Mouse (Mus musculus) gastrocnemius, postnatal 36 days (tissue): ENCODE measurements around the gene Rsph4a. TPM values are rescaled to one million over a fixed set of nuclear protein-coding genes. Genes with fewer than 3 reads are reported as not detected.
"Not testable (repeated sequence)": the region's sequence is repeated elsewhere in the genome, so short reads cannot be mapped to it uniquely, and the experiment has no call there.

Experiments used
- DNase-seq, 2 experiments: peaks; one replicate each; pipeline ENCODE4 v3.0.0; 2022
- intact Hi-C: fragments of 180-260 bp; cut with DNase I; formaldehyde crosslinking; loops from one replicate; pipeline ENCODE4 v1.15.1; 2025
- long read RNA-seq, 2 experiments: library from polyadenylated mRNA; stranded (forward); transcript quantifications; one replicate each; pipeline ENCODE4 v2.0.0; 2021
- total RNA-seq, 2 experiments: library from RNA; stranded (reverse); gene quantifications; 2 replicates each; pipeline ENCODE4 v1.2.3; 2021

Gene Rsph4a
- not detected for total RNA-seq
- long read RNA-seq, experiment 1: 0 reads
- long read RNA-seq, experiment 2: 0 reads

GRCm38 (mm10) chr10:33904530-33905481 is at the start of gene Rsph4a:
Rsph4a (plus strand) TSS chr10:33905111.
- intact Hi-C loops: no loop called here
- DNase-seq: no peak

GRCm38 (mm10) chr10:33857421-33857820 is 47.5 kb upstream of the Rsph4a start, which contains the start of gene Sult3a1:
Sult3a1 (plus strand) TSS chr10:33857721.
- intact Hi-C loops: no loop called here
- no peak for DNase-seq

DNA sequence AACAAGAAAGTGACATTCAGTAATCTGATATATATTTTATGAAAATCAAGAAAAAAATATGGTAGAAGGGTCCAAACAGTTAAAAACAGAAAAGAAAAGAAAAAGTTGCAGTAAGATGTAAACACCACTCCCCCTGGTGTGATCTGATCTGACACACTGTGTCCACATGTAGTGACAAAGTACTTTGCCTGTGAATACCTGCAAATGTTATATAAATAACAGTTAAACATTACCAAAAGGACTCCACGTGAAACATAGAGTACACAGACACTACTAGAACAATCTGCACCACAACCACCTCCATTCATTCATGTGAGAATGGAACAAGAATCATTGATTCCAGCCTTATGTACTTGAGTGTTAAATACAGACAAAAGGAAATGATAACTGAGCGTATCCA is 38.9 kb upstream of the Rsph4a start:
- no peak for DNase-seq
- intact Hi-C loops: no loop called here

- no peak for DNase-seq
- intact Hi-C loops: no loop called here
Measured at GRCm38 (mm10) chr10:33870441-33870840, 34.5 kb upstream of the Rsph4a start.

DNA sequence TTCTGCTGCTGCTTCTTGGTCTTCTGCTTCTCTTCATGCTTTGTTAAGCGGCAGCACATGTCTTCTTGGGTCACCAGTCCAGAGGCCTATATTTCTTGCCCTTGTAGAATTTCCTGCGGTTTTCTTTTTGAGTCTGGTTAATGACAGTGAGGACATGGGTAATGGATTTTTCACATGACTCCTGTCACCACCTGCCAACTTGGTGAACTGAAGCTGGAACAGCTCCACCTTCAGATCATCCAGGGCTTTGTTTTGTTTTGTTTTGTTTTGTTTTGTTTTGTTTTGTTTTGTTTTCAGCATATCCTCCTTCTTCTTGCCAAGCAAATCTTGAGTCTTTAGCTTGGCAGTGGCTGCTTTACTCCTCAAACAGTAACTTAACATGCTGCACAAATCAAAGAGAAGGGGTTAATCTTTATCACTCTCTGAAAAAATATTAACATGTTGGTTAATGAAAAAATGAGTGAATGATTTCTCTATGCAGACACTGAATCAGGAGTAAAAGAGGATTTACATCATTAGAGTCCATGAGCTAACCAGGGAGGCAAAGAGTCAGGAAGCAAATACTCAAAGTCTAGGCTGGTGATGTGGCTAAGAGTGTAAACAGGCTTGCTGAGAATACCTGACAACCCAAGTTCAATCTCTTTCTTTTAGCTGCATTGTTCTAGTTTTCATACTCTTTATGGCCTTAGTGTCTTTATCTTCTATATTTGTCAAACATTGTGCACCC is 32.1 kb upstream of the Rsph4a start:
- intact Hi-C loops: no loop called here
- DNase-seq: no peak

- DNase-seq, intact Hi-C loops: not testable (repeated sequence)
Measured at GRCm38 (mm10) chr10:33882411-33882810, 22.5 kb upstream of the Rsph4a start.

GRCm38 (mm10) chr10:33901520-33901919 is 3.4 kb upstream of the Rsph4a start:
- intact Hi-C loops, DNase-seq: not testable (repeated sequence)

DNA sequence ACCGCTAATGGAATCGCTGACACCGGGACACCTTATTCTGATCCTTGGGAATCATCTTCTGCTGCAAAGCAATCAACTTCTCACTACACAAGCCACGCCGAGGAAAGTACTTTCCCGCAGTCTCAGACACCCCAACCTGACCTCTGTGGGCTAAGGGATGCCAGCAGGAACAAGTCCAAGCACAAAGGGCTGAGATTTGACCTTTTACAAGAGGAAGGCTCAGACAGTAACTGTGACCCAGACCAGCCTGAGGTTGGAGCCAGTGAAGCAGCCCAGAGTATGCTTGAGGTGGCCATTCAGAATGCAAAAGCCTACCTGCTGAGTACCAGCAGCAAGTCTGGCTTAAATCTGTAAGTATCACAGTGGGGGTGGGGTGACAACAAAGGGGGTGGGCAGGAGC is 578 bp downstream of the Rsph4a start:
- no peak for DNase-seq

DNA sequence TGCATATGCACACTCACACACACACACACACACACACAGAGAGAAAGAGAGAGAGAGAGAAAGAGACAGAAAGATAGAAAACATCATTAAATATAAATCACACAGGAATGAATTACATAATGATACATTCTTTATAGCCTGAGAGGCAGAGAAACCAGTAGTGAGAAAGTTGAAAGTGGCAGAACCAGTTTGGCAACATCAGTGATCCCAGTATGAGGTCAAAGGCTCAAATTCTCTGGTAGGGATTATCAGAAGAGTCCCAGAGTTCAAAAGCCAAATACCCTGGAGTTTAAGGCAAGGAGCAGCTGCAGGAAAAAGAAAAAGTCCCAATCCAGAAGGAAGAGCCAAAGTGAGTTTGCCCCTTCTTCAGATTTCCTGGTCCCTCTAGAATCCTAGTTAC is 35.8 kb downstream of the Rsph4a start:
- DNase-seq: no peak
- intact Hi-C loops: no loop called here

More for the DNA sequence above, 578 bp downstream of the Rsph4a start:
- intact Hi-C loops: no loop called here

- intact Hi-C loops: no loop called here
- DNase-seq: no peak
Measured at GRCm38 (mm10) chr10:33945390-33945789, 40.5 kb downstream of the Rsph4a start.

DNA sequence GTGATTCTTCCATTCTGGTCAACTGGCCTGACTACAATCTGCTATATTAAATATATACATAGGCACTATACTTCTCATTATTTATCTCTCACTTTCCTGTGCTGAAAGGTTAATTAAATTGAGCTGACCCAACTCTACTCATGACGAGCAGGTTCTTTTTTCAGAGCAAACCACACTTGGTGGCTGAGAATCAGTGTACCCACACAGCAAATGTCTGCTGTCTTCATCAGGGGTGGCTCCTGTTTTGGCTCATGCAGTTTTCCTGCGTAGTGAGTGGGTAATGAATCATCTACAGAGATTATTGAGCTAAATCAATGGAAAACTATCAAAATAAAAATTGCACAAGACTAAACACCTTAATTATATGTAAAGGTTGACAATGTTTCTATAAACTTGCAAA is 41.4 kb downstream of the Rsph4a start:
- intact Hi-C loops: no loop called here
- no peak for DNase-seq

GRCm38 (mm10) chr10:33950803-33951583 is 46.1 kb downstream of the Rsph4a start, which contains the start of gene Zup1:
Zup1 (minus strand) TSS chr10:33951269.
- DNase-seq: peak; percentile 57 to 72
- intact Hi-C loops: no loop called here

- intact Hi-C loops: no loop called here
- DNase-seq: no peak
Measured at GRCm38 (mm10) chr10:33952509-33952908, 47.6 kb downstream of the Rsph4a start.

Other genes starting within 250 kb of the Rsph4a start
- not detected for gene Sult3a2, start 118.4 kb upstream of the Rsph4a start, total RNA-seq
- gene Sult3a1, start 47.4 kb upstream of the Rsph4a start, total RNA-seq: not detected
- 1 to 10 TPM; 4.1 to 6.8 TPM for gene Zup1, start 46.2 kb downstream of the Rsph4a start, total RNA-seq
- 100 to 1,000 TPM; 129 to 133 TPM for gene Rwdd1, start 114.5 kb downstream of the Rsph4a start, total RNA-seq
- gene Trappc3l, start 132.5 kb downstream of the Rsph4a start, total RNA-seq: not detected
- not detected for gene Calhm4, start 139.2 kb downstream of the Rsph4a start, total RNA-seq
- under 1 TPM; 0.31 to 0.39 TPM for gene Calhm5, start 191.4 kb downstream of the Rsph4a start, total RNA-seq
- gene Calhm6, start 222.9 kb downstream of the Rsph4a start, total RNA-seq: not detected